Mouse (Mus musculus) MEL (cell line): Measurements from ENCODE around the gene Magi2. TPM values are rescaled to one million over a fixed set of nuclear protein-coding genes. Genes with fewer than 3 reads are reported as not detected.

Source experiments
- DNase-seq: peaks from one replicate; pipeline ENCODE4 v3.0.0; 2011; ENCODE audit warnings: low read depth, low spot score
- H3K27ac ChIP-seq: 2 replicates; pipeline ENCODE4 v1.5.1; 2012; ENCODE audit warnings: low read depth, mild to moderate bottlenecking, control low read depth, low read length, moderate library complexity; ENCODE audit not compliant: control insufficient read depth
- H3K27me3 ChIP-seq, 2 experiments: fragments of 150-350 bp in 1 of 2; sonication (generic) in 1 of 2; 2 replicates each; pipeline ENCODE4 v1.6.1; 2012; ENCODE audit warnings: low read length in 2 of 2, mild to moderate bottlenecking in 2 of 2, improper control_type of control experiment in 1 of 2, moderate library complexity in 1 of 2; ENCODE audit not compliant: insufficient read depth in 2 of 2, control insufficient read depth in 1 of 2
- H3K36me3 ChIP-seq, 2 experiments: 2 replicates each; pipeline ENCODE4 v1.6.1; 2012 to 2014; ENCODE audit warnings: low read length in 2 of 2, improper control_type of control experiment in 1 of 2, inconsistent platforms in 1 of 2, mild to moderate bottlenecking in 1 of 2; ENCODE audit not compliant: insufficient read depth in 2 of 2, control insufficient read depth in 1 of 2
- H3K4me1 ChIP-seq, 2 experiments: fragments of 150-350 bp in 1 of 2; sonication (generic) in 1 of 2; 2 replicates each; pipeline ENCODE4 v1.6.1; 2012; ENCODE audit warnings: low read length in 2 of 2, improper control_type of control experiment in 1 of 2, mild to moderate bottlenecking in 1 of 2; ENCODE audit not compliant: insufficient read depth in 2 of 2, control insufficient read depth in 1 of 2
- H3K4me3 ChIP-seq, 2 experiments: fragments of 150-350 bp in 1 of 2; sonication (generic) in 1 of 2; 2 replicates each; pipeline ENCODE4 v1.5.1; 2012; ENCODE audit warnings: low read depth in 2 of 2, low read length in 2 of 2, mild to moderate bottlenecking in 2 of 2, moderate library complexity in 2 of 2, control low read depth in 1 of 2, improper control_type of control experiment in 1 of 2; ENCODE audit not compliant: control insufficient read depth in 1 of 2, insufficient read depth in 1 of 2
- H3K79me2 ChIP-seq: 2 replicates; pipeline ENCODE4 v1.6.1; 2012; ENCODE audit warnings: mild to moderate bottlenecking, low read length, moderate library complexity; ENCODE audit not compliant: control insufficient read depth, poor library complexity, insufficient read depth
- H3K9ac ChIP-seq: 2 replicates; pipeline ENCODE4 v1.6.1; 2012; ENCODE audit warnings: low read depth, mild to moderate bottlenecking, control low read depth, low read length, moderate library complexity; ENCODE audit not compliant: control insufficient read depth, poor library complexity, severe bottlenecking
- H3K9me3 ChIP-seq: fragments of 150-350 bp; sonication (generic); replicated peaks from 2 replicates; pipeline ENCODE4 v1.6.1; 2012; ENCODE audit warnings: mild to moderate bottlenecking, low read length, improper control_type of control experiment, moderate library complexity; ENCODE audit not compliant: insufficient read depth
- BHLHE40 ChIP-seq: IDR thresholded peaks from 2 replicates; pipeline ENCODE4 v1.6.1; 2012; ENCODE audit warnings: low read depth, mild to moderate bottlenecking, inconsistent platforms, low read length, improper control_type of control experiment, borderline replicate concordance
- CHD1 ChIP-seq: IDR thresholded peaks from 2 replicates; pipeline ENCODE4 v1.6.1; 2012; ENCODE audit warnings: low read depth, mild to moderate bottlenecking, inconsistent platforms, low read length, improper control_type of control experiment
- CHD2 ChIP-seq: IDR thresholded peaks from 2 replicates; pipeline ENCODE4 v1.6.1; 2011; ENCODE audit warnings: low read length, improper control_type of control experiment
- CTCF ChIP-seq, 3 experiments: IDR thresholded peaks in 2 of 3; conservative IDR thresholded peaks in 1 of 3; 2 replicates each; pipeline ENCODE4 v1.5.1; 2011 to 2012; ENCODE audit warnings: low read length in 3 of 3, low read depth in 2 of 3, mild to moderate bottlenecking in 2 of 3, improper control_type of control experiment in 1 of 3, inconsistent platforms in 1 of 3, mixed read lengths in 1 of 3, moderate library complexity in 1 of 3; ENCODE audit not compliant: control insufficient read depth in 1 of 3, insufficient read depth in 1 of 3, poor library complexity in 1 of 3, severe bottlenecking in 1 of 3
- E2F4 ChIP-seq: IDR thresholded peaks from 2 replicates; pipeline ENCODE4 v1.6.1; 2011; ENCODE audit warnings: low read depth, low read length, improper control_type of control experiment, borderline replicate concordance
- EP300 ChIP-seq, 2 experiments: IDR thresholded peaks; 2 replicates each; pipeline ENCODE4 v1.6.1; 2011; ENCODE audit warnings: improper control_type of control experiment in 2 of 2, low read length in 2 of 2, low read depth in 1 of 2, mild to moderate bottlenecking in 1 of 2
- GATA1 ChIP-seq: IDR thresholded peaks from 2 replicates; pipeline ENCODE4 v1.6.1; 2011; ENCODE audit warnings: low read depth, low read length, improper control_type of control experiment
- HCFC1 ChIP-seq: IDR thresholded peaks from 2 replicates; pipeline ENCODE4 v1.6.1; 2012; ENCODE audit warnings: low read depth, mild to moderate bottlenecking, inconsistent platforms, low read length, improper control_type of control experiment, moderate library complexity
- MAFK ChIP-seq: IDR thresholded peaks from 2 replicates; pipeline ENCODE4 v1.6.1; 2011; ENCODE audit warnings: low read depth, mild to moderate bottlenecking, low read length, improper control_type of control experiment, borderline replicate concordance
- MEF2A ChIP-seq: IDR thresholded peaks from 2 replicates; pipeline ENCODE4 v1.6.1; 2014; ENCODE audit warnings: low read depth, mild to moderate bottlenecking, inconsistent platforms, low read length, improper control_type of control experiment; ENCODE audit not compliant: poor library complexity, insufficient replicate concordance, severe bottlenecking; ENCODE audit errors: extremely low read depth
- MXI1 ChIP-seq: IDR thresholded peaks from 2 replicates; pipeline ENCODE4 v1.6.1; 2011; ENCODE audit warnings: mild to moderate bottlenecking, low read depth, low read length, improper control_type of control experiment
- MYB ChIP-seq: IDR thresholded peaks from 2 replicates; pipeline ENCODE4 v1.6.1; 2011; ENCODE audit warnings: mild to moderate bottlenecking, low read depth, low read length, improper control_type of control experiment
- NRF1 ChIP-seq: IDR thresholded peaks from 2 replicates; pipeline ENCODE4 v1.6.1; 2014; ENCODE audit warnings: low read depth, mild to moderate bottlenecking, inconsistent platforms, low read length, improper control_type of control experiment, moderate library complexity; ENCODE audit not compliant: poor library complexity, insufficient read depth, severe bottlenecking
- POLR2AphosphoS2 ChIP-seq: IDR thresholded peaks from 2 replicates; pipeline ENCODE4 v1.6.1; 2011; ENCODE audit warnings: low read length, improper control_type of control experiment
- RAD21 ChIP-seq: IDR thresholded peaks from 2 replicates; pipeline ENCODE4 v1.6.1; 2011; ENCODE audit warnings: mild to moderate bottlenecking, low read depth, low read length, improper control_type of control experiment
- SMC3 ChIP-seq: IDR thresholded peaks from 2 replicates; pipeline ENCODE4 v1.6.1; 2011; ENCODE audit warnings: low read depth, low read length, improper control_type of control experiment
- TAL1 ChIP-seq: IDR thresholded peaks from 2 replicates; pipeline ENCODE4 v1.6.1; 2012; ENCODE audit warnings: mild to moderate bottlenecking, inconsistent platforms, low read length, moderate library complexity, mixed read lengths
- TBP ChIP-seq: IDR thresholded peaks from 2 replicates; pipeline ENCODE4 v1.8.0; 2011; ENCODE audit warnings: low read depth, low read length, improper control_type of control experiment
- TCF12 ChIP-seq: IDR thresholded peaks from 2 replicates; pipeline ENCODE4 v1.6.1; 2014; ENCODE audit warnings: low read depth, mild to moderate bottlenecking, inconsistent platforms, low read length, improper control_type of control experiment, moderate library complexity
- UBTF ChIP-seq: IDR thresholded peaks from 2 replicates; pipeline ENCODE4 v1.6.1; 2012; ENCODE audit warnings: low read depth, mild to moderate bottlenecking, inconsistent platforms, low read length, improper control_type of control experiment, moderate library complexity, borderline replicate concordance; ENCODE audit not compliant: insufficient read depth
- USF1 ChIP-seq: IDR thresholded peaks from 2 replicates; pipeline ENCODE4 v1.6.1; 2014; ENCODE audit warnings: low read depth, mild to moderate bottlenecking, inconsistent platforms, low read length, improper control_type of control experiment, moderate library complexity
- USF2 ChIP-seq, 2 experiments: IDR thresholded peaks; 2 replicates each; pipeline ENCODE4 v1.6.1; 2011 to 2012; ENCODE audit warnings: improper control_type of control experiment in 2 of 2, low read length in 2 of 2, borderline replicate concordance in 1 of 2, inconsistent platforms in 1 of 2, low read depth in 1 of 2, mild to moderate bottlenecking in 1 of 2; ENCODE audit not compliant: insufficient read depth in 1 of 2
- ZC3H11A ChIP-seq: IDR thresholded peaks from 2 replicates; pipeline ENCODE4 v1.6.1; 2012; ENCODE audit warnings: low read depth, mild to moderate bottlenecking, inconsistent platforms, low read length, improper control_type of control experiment
- ZMIZ1 ChIP-seq: IDR thresholded peaks from 2 replicates; pipeline ENCODE4 v1.6.1; 2012; ENCODE audit warnings: low read depth, mild to moderate bottlenecking, inconsistent platforms, low read length, improper control_type of control experiment, moderate library complexity
- ZNF384 ChIP-seq: IDR thresholded peaks from 2 replicates; pipeline ENCODE4 v1.6.1; 2012; ENCODE audit warnings: low read depth, mild to moderate bottlenecking, inconsistent platforms, low read length, improper control_type of control experiment
- polyA plus RNA-seq, 2 experiments: library from polyadenylated mRNA; stranded (reverse) in 1 of 2; unstranded in 1 of 2; fragments of >175 nt in 1 of 2; fragments of >200 nt in 1 of 2; gene quantifications; 2 replicates each; pipeline versions ENCODE4 v1.2.1 to v1.2.4; 2012; ENCODE audit warnings: low replicate concordance in 2 of 2, low read depth in 1 of 2; ENCODE audit not compliant: insufficient read length in 2 of 2, insufficient read depth in 1 of 2, missing spikeins in 1 of 2
- total RNA-seq: library from RNA; depleted of rRNA; stranded (reverse); fragments of 300-350 nt; gene quantifications from 2 replicates; pipeline ENCODE4 v1.2.3, GENCODE M21; 2012

Magi2 gene
- total and polyA plus RNA-seq, 3 experiments: 0.46 to 0.47 TPM; not detected in 1

GRCm38 (mm10) chr5:19482981-19483380 lies 256.1 kb downstream of the Magi2 start:
- Histone ChIP-seq H3K4me3 (no peak overlapping the region), H3K9me3 (no peaks in the 10 kb centered on the region), H3K27me3 (no peaks in the 10 kb centered on the region), H3K27ac (no peak overlapping the region), H3K9ac (no peak overlapping the region), H3K36me3 (no peaks in the 10 kb centered on the region), H3K79me2 (no peaks in the 10 kb centered on the region), H3K4me1 (no peaks in the 10 kb centered on the region)
- no peak for DNase-seq
- TF ChIP-seq RAD21 (no peak), CTCF (IDR thresholded peaks at IDR 0.05 in 2 of 3, conservative IDR thresholded peaks at IDR 0.05 in 1 of 3; ENCODE audit: control insufficient read depth in 1 of 3, insufficient read depth in 1 of 3, low read depth in 2 of 3, low read length in 3 of 3, poor library complexity in 1 of 3, severe bottlenecking in 1 of 3) (no peak), MEF2A (no peak), E2F4 (no peak), USF2 (IDR thresholded peaks at IDR 0.05; ENCODE audit: borderline replicate concordance in 1 of 2, insufficient read depth in 1 of 2, low read depth in 1 of 2, low read length in 2 of 2) (no peak), TBP (no peak), NRF1 (no peak), MAFK (no peak)

- H3K27ac ChIP-seq: no peak overlapping the region
- H3K4me3 ChIP-seq: no peak overlapping the region
- H3K9me3 ChIP-seq: no peaks in the 10 kb centered on the region
- no peaks in the 10 kb centered on the region for H3K4me1 ChIP-seq
- H3K27me3 ChIP-seq: no peaks in the 10 kb centered on the region
- no peak for DNase-seq
- H3K79me2 ChIP-seq: no peaks in the 10 kb centered on the region
- H3K9ac ChIP-seq: no peak overlapping the region
- no peaks in the 10 kb centered on the region for H3K36me3 ChIP-seq
- no peak for TF ChIP-seq UBTF
- TF ChIP-seq, all 39 proteins: peak for 0
Measured at GRCm38 (mm10) chr5:19487947-19488346, 261.1 kb downstream of the Magi2 start.

DNA sequence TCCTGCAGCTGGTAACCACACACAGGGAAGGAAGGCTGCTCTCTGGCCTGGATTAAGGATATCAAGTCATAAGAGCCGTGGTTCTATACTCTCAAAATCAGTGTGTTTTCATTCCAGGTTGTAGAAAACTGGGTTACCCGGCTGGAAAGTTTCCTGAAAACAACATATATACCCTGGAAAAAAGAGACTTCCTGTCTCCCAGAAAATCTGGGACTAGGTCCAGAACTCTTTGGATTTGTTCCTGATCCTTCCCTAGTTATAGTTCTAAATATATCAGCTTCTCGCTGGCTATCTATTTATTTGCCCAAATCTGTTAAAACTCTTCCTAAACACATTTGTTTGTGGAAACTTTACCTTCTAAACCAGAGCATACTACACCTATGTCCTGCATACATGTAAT lies 274.2 kb downstream of the Magi2 start:
- Histone ChIP-seq H3K79me2 (no peaks in the 10 kb centered on the region), H3K36me3 (no peaks in the 10 kb centered on the region), H3K4me3 (no peak overlapping the region), H3K27me3 (no peaks in the 10 kb centered on the region), H3K9me3 (no peaks in the 10 kb centered on the region), H3K9ac (no peak overlapping the region), H3K27ac (no peak overlapping the region), H3K4me1 (no peaks in the 10 kb centered on the region)
- TF ChIP-seq EP300 (IDR thresholded peaks at IDR 0.05; ENCODE audit: low read depth in 1 of 2, low read length in 2 of 2): no peak
- no peak for TF ChIP-seq CHD2
- TF ChIP-seq POLR2AphosphoS2: no peak
- TF ChIP-seq ZMIZ1: no peak
- no peak for TF ChIP-seq MYB
- TF ChIP-seq BHLHE40: no peak
- TF ChIP-seq USF2 (IDR thresholded peaks at IDR 0.05; ENCODE audit: borderline replicate concordance in 1 of 2, insufficient read depth in 1 of 2, low read depth in 1 of 2, low read length in 2 of 2): no peak
- no peak for TF ChIP-seq HCFC1
- TF ChIP-seq SMC3: no peak
- TF ChIP-seq TCF12: no peak
- no peak for TF ChIP-seq CHD1
- no peak for TF ChIP-seq E2F4
- no peak for TF ChIP-seq NRF1
- no peak for TF ChIP-seq ZNF384
- TF ChIP-seq USF1: no peak
- TF ChIP-seq TBP: no peak
- no peak for TF ChIP-seq ZC3H11A
- TF ChIP-seq TAL1: no peak
- no peak for TF ChIP-seq GATA1
- no peak for TF ChIP-seq MXI1
- no peak for DNase-seq
